Mouse (Mus musculus): ENCODE measurements at regions not wholly inside any gene's neighbourhood (a gene's known extent, or its start where the extent isn't known, plus 50 kb on each side); places are given as distances from the start of the nearest gene placed in this dataset.

DNA sequence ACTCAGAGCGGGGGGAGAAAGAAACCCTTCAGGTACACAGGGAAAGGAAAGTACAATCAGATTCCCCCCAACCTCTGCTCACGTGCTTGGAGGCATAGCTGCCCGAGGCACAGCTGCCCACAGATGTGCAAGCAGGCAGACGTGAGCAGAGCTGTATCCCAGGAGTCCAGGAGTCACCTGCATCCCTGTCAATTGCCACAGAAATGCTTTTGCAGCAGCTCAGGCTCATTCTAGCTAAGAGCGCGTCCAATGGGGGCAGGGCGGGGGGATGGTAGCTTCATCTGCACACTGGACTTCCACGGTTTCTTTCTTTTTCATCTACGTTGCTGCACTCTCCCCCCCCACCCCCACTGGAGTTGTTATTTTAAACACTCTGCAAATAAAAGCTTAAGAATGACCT is 66.0 kb upstream of the Fat4 start:
- H3K4me3 ChIP-seq (replicated peaks; ENCODE audit: low read length) = no peak overlapping the region
- no peak overlapping the region for H3K4me2 ChIP-seq (ENCODE audit: low read length)
- H3K27ac ChIP-seq (ENCODE audit: low read length) = no peak overlapping the region
- H3K9me3 ChIP-seq (ENCODE audit: control insufficient read depth, low read length) = no peaks in the 10 kb centered on the region
- no peak for ATAC-seq
- no peaks in the 10 kb centered on the region for H3K4me1 ChIP-seq (replicated peaks; ENCODE audit: control insufficient read depth, insufficient read depth, low read length)
- no peaks in the 10 kb centered on the region for H3K27me3 ChIP-seq (replicated peaks; ENCODE audit: control insufficient read depth, insufficient read depth, low read length)
- H3K36me3 ChIP-seq (ENCODE audit: control insufficient read depth, insufficient read depth) = no peaks in the 10 kb centered on the region
- 44% methylated on average over 9 of the region's 9 CpGs for WGBS
- no peak overlapping the region for H3K9ac ChIP-seq (replicated peaks; ENCODE audit: low read depth, low read length)

DNA sequence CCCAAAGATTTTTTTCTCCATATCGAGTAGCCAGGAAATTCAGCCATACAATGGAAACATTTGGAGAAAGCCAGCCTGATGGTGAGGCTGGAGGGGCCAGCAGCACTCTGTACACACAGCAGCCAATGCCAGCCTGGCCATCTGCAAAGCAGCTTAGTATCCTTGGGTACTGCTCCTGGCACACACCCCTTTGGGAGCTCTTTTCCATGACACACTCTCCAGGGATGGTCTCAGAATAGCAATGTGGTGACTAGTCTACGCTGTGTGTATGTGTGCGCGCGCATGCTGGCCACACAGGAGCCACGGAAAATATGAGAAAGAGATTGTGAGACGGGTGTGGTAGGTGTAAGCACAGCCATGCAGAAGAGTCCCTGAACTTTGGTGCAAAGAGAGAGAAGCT is 66.4 kb upstream of the Fat4 start:
- 89% methylated on average over 7 of the region's 7 CpGs for WGBS
- no peak overlapping the region for H3K4me3 ChIP-seq (replicated peaks; ENCODE audit: low read length)
- ATAC-seq = no peak
- no peaks in the 10 kb centered on the region for H3K9me3 ChIP-seq (ENCODE audit: control insufficient read depth, low read length)
- no peaks in the 10 kb centered on the region for H3K27me3 ChIP-seq (replicated peaks; ENCODE audit: control insufficient read depth, insufficient read depth, low read length)
- no peaks in the 10 kb centered on the region for H3K4me1 ChIP-seq (replicated peaks; ENCODE audit: control insufficient read depth, insufficient read depth, low read length)
- no peak overlapping the region for H3K9ac ChIP-seq (replicated peaks; ENCODE audit: low read depth, low read length)
- no peaks in the 10 kb centered on the region for H3K36me3 ChIP-seq (ENCODE audit: control insufficient read depth, insufficient read depth)
- H3K27ac ChIP-seq (ENCODE audit: low read length) = no peak overlapping the region
- H3K4me2 ChIP-seq (ENCODE audit: low read length) = no peak overlapping the region

DNA sequence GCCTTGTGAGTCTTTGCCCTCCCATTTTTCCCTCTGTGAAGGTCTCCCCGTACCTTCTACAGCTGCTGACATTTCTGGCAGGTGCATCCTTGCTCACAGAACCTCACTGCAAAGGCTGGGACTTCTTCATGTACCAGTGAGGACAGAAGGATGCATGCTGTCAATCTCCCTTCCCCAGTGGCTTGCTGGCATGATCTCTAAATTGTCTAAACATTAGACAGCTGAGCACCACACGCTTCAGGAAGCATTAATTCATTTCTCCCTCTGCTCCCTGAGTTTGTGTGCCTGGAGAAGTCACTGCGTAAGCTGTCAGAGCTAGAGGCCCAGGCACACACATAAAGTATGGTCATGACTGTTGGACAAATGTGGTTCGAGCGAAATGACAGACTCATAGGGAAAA is 69.1 kb upstream of the Fat4 start:
- H3K9ac ChIP-seq (replicated peaks; ENCODE audit: low read depth, low read length) = no peak overlapping the region
- H3K27me3 ChIP-seq (replicated peaks; ENCODE audit: control insufficient read depth, insufficient read depth, low read length) = no peaks in the 10 kb centered on the region
- no peak overlapping the region for H3K4me2 ChIP-seq (ENCODE audit: low read length)
- no peak overlapping the region for H3K4me3 ChIP-seq (replicated peaks; ENCODE audit: low read length)
- ATAC-seq = no peak
- WGBS = 92% methylated on average over 5 of the region's 5 CpGs
- no peaks in the 10 kb centered on the region for H3K36me3 ChIP-seq (ENCODE audit: control insufficient read depth, insufficient read depth)
- H3K4me1 ChIP-seq (replicated peaks; ENCODE audit: control insufficient read depth, insufficient read depth, low read length) = no peaks in the 10 kb centered on the region
- H3K27ac ChIP-seq (ENCODE audit: low read length) = no peak overlapping the region
- no peaks in the 10 kb centered on the region for H3K9me3 ChIP-seq (ENCODE audit: control insufficient read depth, low read length)

DNA sequence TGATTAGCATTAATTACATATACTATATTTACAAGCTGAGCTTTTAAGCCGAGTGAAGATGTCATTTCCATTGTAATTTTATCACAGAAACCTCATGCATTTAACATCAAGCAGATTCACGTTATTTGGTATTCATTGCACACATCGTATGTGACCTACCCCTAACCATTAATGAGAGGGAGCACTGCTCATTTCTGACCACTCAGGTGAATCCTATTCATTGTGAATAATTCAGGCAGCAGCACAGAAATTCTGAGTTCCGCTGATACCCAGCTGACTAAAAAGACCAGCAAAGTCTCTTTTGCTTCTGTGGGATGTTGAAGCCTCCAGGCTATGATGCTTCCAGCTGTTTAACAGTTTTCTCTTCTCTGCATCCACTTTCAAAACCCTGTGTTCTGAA is 74.3 kb upstream of the Fat4 start:
- Histone ChIP-seq H3K27ac (ENCODE audit: low read length) (no peak overlapping the region), H3K4me2 (ENCODE audit: low read length) (no peak overlapping the region), H3K9ac (replicated peaks; ENCODE audit: low read depth, low read length) (no peak overlapping the region), H3K4me3 (replicated peaks; ENCODE audit: low read length) (no peak overlapping the region), H3K4me1 (replicated peaks; ENCODE audit: control insufficient read depth, insufficient read depth, low read length) (no peaks in the 10 kb centered on the region), H3K36me3 (ENCODE audit: control insufficient read depth, insufficient read depth) (no peaks in the 10 kb centered on the region), H3K27me3 (replicated peaks; ENCODE audit: control insufficient read depth, insufficient read depth, low read length) (no peaks in the 10 kb centered on the region), H3K9me3 (ENCODE audit: control insufficient read depth, low read length) (no peaks in the 10 kb centered on the region)
- WGBS = 61% methylated on average over 4 of the region's 4 CpGs
- no peak for ATAC-seq

DNA sequence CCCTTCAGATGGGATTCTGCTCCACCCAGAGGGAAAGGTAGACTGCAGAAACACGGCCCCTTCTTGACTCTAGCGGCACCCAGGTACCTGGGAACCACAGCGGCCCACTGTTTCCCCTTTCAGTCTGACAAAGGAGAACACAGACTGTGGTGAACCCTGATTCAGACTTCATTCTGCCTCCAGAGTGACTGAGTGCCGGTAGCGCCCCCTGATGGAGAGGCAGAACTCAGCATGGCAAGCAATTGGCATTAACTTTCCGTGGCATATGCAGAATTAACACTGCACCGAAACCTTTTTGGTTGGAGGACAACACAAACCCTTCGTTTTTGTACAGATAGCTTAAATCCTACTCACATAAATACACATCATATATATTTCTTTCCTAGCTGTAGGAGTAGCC is 75.1 kb upstream of the Fat4 start:
- Histone ChIP-seq H3K4me3 (replicated peaks; ENCODE audit: low read length) (no peak overlapping the region), H3K36me3 (ENCODE audit: control insufficient read depth, insufficient read depth) (no peaks in the 10 kb centered on the region), H3K9me3 (ENCODE audit: control insufficient read depth, low read length) (no peaks in the 10 kb centered on the region), H3K4me1 (replicated peaks; ENCODE audit: control insufficient read depth, insufficient read depth, low read length) (no peaks in the 10 kb centered on the region), H3K9ac (replicated peaks; ENCODE audit: low read depth, low read length) (no peak overlapping the region), H3K27ac (ENCODE audit: low read length) (no peak overlapping the region), H3K4me2 (ENCODE audit: low read length) (no peak overlapping the region), H3K27me3 (replicated peaks; ENCODE audit: control insufficient read depth, insufficient read depth, low read length) (no peaks in the 10 kb centered on the region)
- 91% methylated on average over 8 of the region's 8 CpGs for WGBS
- ATAC-seq = no peak

DNA sequence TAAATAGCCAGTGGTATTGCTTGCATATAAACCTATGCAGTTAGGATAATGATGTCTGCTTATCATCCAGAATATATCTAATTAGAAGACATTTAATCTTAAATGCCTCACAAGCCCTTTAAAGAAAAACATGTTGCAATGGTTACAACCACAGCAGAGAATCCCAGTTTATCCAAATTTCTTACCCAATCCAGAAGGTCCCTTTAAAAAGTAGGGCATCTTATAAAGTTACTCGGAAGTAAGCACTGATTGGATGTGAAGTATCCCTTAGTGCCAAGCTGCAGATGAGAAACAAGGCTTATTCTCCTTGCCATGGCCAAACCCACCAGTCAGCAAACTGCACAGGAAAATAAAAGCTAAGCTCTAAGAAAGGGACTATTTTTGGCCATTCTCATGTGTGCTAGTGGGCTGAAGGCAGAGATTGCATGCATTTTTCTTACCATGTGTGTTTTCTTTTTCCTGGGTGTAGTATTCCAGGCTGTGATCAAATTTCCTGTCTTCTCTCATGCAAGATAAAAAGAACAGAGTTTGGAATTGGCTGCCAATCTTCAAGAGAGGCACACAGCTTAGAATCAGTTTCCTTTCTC is 80.2 kb upstream of the Fat4 start:
- H3K9me3 ChIP-seq (ENCODE audit: control insufficient read depth, low read length) = no peaks in the 10 kb centered on the region
- no peak overlapping the region for H3K9ac ChIP-seq (replicated peaks; ENCODE audit: low read depth, low read length)
- no peak overlapping the region for H3K4me3 ChIP-seq (replicated peaks; ENCODE audit: low read length)
- WGBS = 60% methylated on average over 1 of the region's 1 CpGs
- H3K27me3 ChIP-seq (replicated peaks; ENCODE audit: control insufficient read depth, insufficient read depth, low read length) = no peaks in the 10 kb centered on the region
- H3K36me3 ChIP-seq (ENCODE audit: control insufficient read depth, insufficient read depth) = no peaks in the 10 kb centered on the region
- no peak for ATAC-seq
- no peak overlapping the region for H3K27ac ChIP-seq (ENCODE audit: low read length)
- no peak overlapping the region for H3K4me2 ChIP-seq (ENCODE audit: low read length)
- no peaks in the 10 kb centered on the region for H3K4me1 ChIP-seq (replicated peaks; ENCODE audit: control insufficient read depth, insufficient read depth, low read length)

DNA sequence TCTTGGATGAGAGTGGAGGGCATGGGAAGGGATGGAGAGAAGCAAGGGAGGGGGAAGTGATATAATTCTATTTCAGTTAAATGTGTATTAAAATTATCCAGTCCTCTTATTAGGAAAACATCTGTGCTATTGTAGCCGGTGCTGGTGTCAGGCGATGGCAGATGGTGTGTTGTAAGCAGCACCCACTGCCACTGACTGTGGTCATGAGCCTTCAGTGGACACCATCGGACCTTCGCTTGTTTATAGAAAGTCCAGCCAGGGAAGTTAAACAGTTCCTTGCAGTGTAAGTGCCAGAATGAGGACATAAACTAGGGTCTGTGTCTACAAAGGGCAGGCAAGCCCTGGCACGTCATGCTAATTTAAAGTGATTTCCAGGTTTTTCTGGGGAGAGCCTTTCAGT is 80.7 kb upstream of the Fat4 start:
- 67% methylated on average over 5 of the region's 5 CpGs for WGBS
- Histone ChIP-seq H3K9ac (replicated peaks; ENCODE audit: low read depth, low read length) (no peak overlapping the region), H3K4me3 (replicated peaks; ENCODE audit: low read length) (no peak overlapping the region), H3K4me1 (replicated peaks; ENCODE audit: control insufficient read depth, insufficient read depth, low read length) (no peaks in the 10 kb centered on the region), H3K27ac (ENCODE audit: low read length) (no peak overlapping the region), H3K27me3 (replicated peaks; ENCODE audit: control insufficient read depth, insufficient read depth, low read length) (no peaks in the 10 kb centered on the region), H3K9me3 (ENCODE audit: control insufficient read depth, low read length) (no peaks in the 10 kb centered on the region), H3K4me2 (ENCODE audit: low read length) (no peak overlapping the region), H3K36me3 (ENCODE audit: control insufficient read depth, insufficient read depth) (no peaks in the 10 kb centered on the region)
- ATAC-seq = no peak

DNA sequence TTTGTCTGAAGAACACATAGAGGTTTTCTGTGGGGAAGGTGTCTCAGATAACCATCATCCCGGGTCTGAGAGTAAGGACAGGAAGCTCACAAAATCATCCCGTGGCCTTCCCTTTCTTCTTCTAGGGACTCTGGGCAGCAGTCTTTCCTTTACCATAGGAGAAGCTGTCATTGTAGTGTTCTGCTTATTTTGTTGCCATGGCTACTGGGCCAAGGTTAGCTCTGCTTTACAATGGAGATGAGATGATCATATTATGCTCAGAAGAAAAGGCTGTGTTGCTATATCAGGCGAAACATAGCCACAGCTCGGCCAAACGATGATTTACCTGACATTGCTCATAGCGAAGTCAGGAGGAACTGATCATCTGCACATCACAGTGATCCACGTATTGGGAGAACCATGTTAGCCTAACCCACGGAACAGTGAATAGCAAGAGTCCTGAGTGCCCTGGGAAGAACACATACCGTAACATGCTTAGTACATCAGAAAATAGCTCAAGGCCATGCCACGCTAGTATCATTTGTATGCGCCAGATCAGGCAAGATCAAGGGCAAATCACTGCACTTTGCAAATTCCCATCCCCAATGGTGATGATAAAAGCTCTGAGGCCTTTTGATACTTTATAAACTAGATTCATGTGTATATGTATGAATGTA is 91.0 kb upstream of the Fat4 start:
- no peak overlapping the region for H3K4me2 ChIP-seq (ENCODE audit: low read length)
- peak; percentile 66; the same call in 1 of the 2 replicates for ATAC-seq
- H3K27ac ChIP-seq (ENCODE audit: low read length) = no peak overlapping the region
- H3K27me3 ChIP-seq (replicated peaks; ENCODE audit: control insufficient read depth, insufficient read depth, low read length) = no peaks in the 10 kb centered on the region
- no peaks in the 10 kb centered on the region; the same call in 1 of the 2 replicates for H3K4me1 ChIP-seq (replicated peaks; ENCODE audit: control insufficient read depth, insufficient read depth, low read length)
- WGBS = 79% methylated on average over 11 of the region's 11 CpGs
- H3K36me3 ChIP-seq (ENCODE audit: control insufficient read depth, insufficient read depth) = no peaks in the 10 kb centered on the region
- H3K9me3 ChIP-seq (ENCODE audit: control insufficient read depth, low read length) = no peaks in the 10 kb centered on the region
- H3K9ac ChIP-seq (replicated peaks; ENCODE audit: low read depth, low read length) = no peak overlapping the region
- no peak overlapping the region for H3K4me3 ChIP-seq (replicated peaks; ENCODE audit: low read length)

DNA sequence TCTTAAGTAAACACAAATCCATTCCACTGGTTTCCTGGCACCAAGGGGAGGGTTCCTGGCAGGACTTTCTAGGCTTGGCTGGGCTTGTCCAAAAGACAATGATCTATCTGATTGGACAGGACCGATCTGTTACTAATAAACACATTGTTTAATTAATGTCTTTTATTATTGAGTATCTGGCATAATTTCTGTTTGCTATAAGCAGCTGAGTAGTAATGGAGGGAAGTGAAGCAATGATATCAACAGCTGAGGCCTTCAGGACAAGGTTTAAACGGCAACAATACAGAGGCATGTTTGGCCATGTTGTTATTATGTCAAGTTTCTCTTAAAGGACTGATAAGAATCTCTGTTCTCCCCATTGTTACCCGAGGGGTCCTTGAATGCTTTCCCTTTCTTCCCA is 93.5 kb upstream of the Fat4 start:
- no peaks in the 10 kb centered on the region for H3K27me3 ChIP-seq (replicated peaks; ENCODE audit: control insufficient read depth, insufficient read depth, low read length)
- H3K4me1 ChIP-seq (replicated peaks; ENCODE audit: control insufficient read depth, insufficient read depth, low read length) = no peaks in the 10 kb centered on the region; the same call in 1 of the 2 replicates

DNA sequence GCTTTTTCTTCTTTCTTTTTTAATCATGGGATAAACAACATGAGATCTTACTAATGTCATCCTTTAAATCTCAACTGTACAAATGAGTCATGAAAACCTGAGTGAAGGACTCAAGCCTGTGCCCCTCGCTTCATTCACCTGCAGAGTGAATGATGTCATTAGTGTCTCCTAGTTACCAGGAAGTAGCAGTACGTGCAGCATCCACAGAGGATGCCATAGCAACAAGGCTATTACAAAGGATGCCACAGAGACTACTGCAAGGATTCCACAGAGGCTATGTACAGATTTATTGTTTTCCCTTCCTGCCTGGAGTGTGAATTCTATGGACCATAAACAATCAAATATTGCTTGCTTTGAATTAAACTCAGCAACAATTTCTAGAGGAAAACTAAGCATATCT is 98.0 kb upstream of the Fat4 start:
- Histone ChIP-seq H3K36me3 (ENCODE audit: control insufficient read depth, insufficient read depth) (no peaks in the 10 kb centered on the region), H3K27ac (ENCODE audit: low read length) (no peak overlapping the region), H3K4me1 (replicated peaks; ENCODE audit: control insufficient read depth, insufficient read depth, low read length) (no peaks in the 10 kb centered on the region), H3K9ac (replicated peaks; ENCODE audit: low read depth, low read length) (no peak overlapping the region), H3K9me3 (ENCODE audit: control insufficient read depth, low read length) (no peaks in the 10 kb centered on the region), H3K27me3 (replicated peaks; ENCODE audit: control insufficient read depth, insufficient read depth, low read length) (no peaks in the 10 kb centered on the region), H3K4me2 (ENCODE audit: low read length) (no peak overlapping the region), H3K4me3 (replicated peaks; ENCODE audit: low read length) (no peak overlapping the region)
- ATAC-seq = peak; percentile 84
- 6% methylated on average over 2 of the region's 2 CpGs for WGBS

More for the DNA sequence above, 93.5 kb upstream of the Fat4 start:
- WGBS = 87% methylated on average over 3 of the region's 3 CpGs
- Histone ChIP-seq H3K9me3 (ENCODE audit: control insufficient read depth, low read length) (no peaks in the 10 kb centered on the region), H3K9ac (replicated peaks; ENCODE audit: low read depth, low read length) (no peak overlapping the region), H3K27ac (ENCODE audit: low read length) (no peak overlapping the region), H3K36me3 (ENCODE audit: control insufficient read depth, insufficient read depth) (no peaks in the 10 kb centered on the region), H3K4me3 (replicated peaks; ENCODE audit: low read length) (no peak overlapping the region), H3K4me2 (ENCODE audit: low read length) (no peak overlapping the region)
- no peak for ATAC-seq

Measured in forebrain, embryonic 16.5 days (tissue).